Mouse (Mus musculus) CH12.LX (cell line): ENCODE measurements around the gene Gucy2d. TPM values are rescaled to one million over a fixed set of nuclear protein-coding genes. Genes with fewer than 3 reads are reported as not detected.

Source experiments
- DNase-seq: peaks from one replicate; pipeline ENCODE4 v3.0.0-alpha.2; 2013; ENCODE audit errors: extremely low read depth
- H3K27ac ChIP-seq: 2 replicates; pipeline ENCODE4 v1.5.1; 2012; ENCODE audit warnings: low read depth, mild to moderate bottlenecking, control low read depth, moderate library complexity; ENCODE audit not compliant: insufficient read depth
- H3K27me3 ChIP-seq: replicated peaks from 2 replicates; pipeline ENCODE3; 2012; ENCODE audit warnings: inconsistent platforms
- H3K36me3 ChIP-seq, 2 experiments: replicated peaks in 1 of 2; 2 replicates each; pipeline versions ENCODE3 to v1.6.1; 2012; ENCODE audit warnings: inconsistent platforms in 1 of 2, low read length in 1 of 2, mild to moderate bottlenecking in 1 of 2, mixed read lengths in 1 of 2, moderate library complexity in 1 of 2; ENCODE audit not compliant: control insufficient read depth in 1 of 2, insufficient read depth in 1 of 2
- H3K4me1 ChIP-seq, 2 experiments: 2 replicates each; pipeline ENCODE4 v1.6.1; 2012; ENCODE audit warnings: inconsistent platforms in 1 of 2, moderate library complexity in 1 of 2; ENCODE audit not compliant: insufficient read depth in 2 of 2, control insufficient read depth in 1 of 2
- H3K4me2 ChIP-seq: 2 replicates; pipeline ENCODE4 v1.6.1; 2012; ENCODE audit warnings: low read depth, mild to moderate bottlenecking, control low read depth; ENCODE audit not compliant: poor library complexity, insufficient read depth, severe bottlenecking
- H3K4me3 ChIP-seq, 3 experiments: fragments of 150-350 bp in 1 of 3; sonication (generic) in 1 of 3; replicated peaks in 1 of 3; 2 replicates each; pipeline versions ENCODE3 to v1.5.1; 2011 to 2012; ENCODE audit warnings: low read depth in 2 of 3, low read length in 2 of 3, mild to moderate bottlenecking in 2 of 3, moderate library complexity in 2 of 3, control low read depth in 1 of 3, improper control_type of control experiment in 1 of 3, inconsistent platforms in 1 of 3, mixed read lengths in 1 of 3; ENCODE audit not compliant: poor library complexity in 1 of 3
- H3K79me2 ChIP-seq: replicated peaks from 2 replicates; pipeline ENCODE4 v1.6.1; 2012; ENCODE audit warnings: mild to moderate bottlenecking, moderate library complexity; ENCODE audit not compliant: control insufficient read depth, poor library complexity, insufficient read depth, severe bottlenecking; ENCODE audit errors: extremely low read depth
- H3K9ac ChIP-seq: 2 replicates; pipeline ENCODE4 v1.6.1; 2012; ENCODE audit warnings: low read depth, mild to moderate bottlenecking, control low read depth, moderate library complexity; ENCODE audit not compliant: insufficient read depth
- H3K9me3 ChIP-seq: replicated peaks from 2 replicates; pipeline ENCODE3; 2012; ENCODE audit warnings: low read length, inconsistent platforms, mixed read lengths
- BHLHE40 ChIP-seq: IDR thresholded peaks from 2 replicates; pipeline ENCODE4 v1.6.1; 2011; ENCODE audit warnings: mild to moderate bottlenecking, low read depth, low read length, improper control_type of control experiment
- CHD1 ChIP-seq: IDR thresholded peaks from 2 replicates; pipeline ENCODE4 v1.6.1; 2012; ENCODE audit warnings: low read depth, low read length, improper control_type of control experiment, inconsistent platforms
- CHD2 ChIP-seq: IDR thresholded peaks from 2 replicates; pipeline ENCODE4 v1.6.1; 2011; ENCODE audit warnings: low read length, improper control_type of control experiment
- CTCF ChIP-seq, 2 experiments: IDR thresholded peaks in 1 of 2; conservative IDR thresholded peaks in 1 of 2; 2 replicates each; pipeline ENCODE4 v1.5.1; 2011 to 2012; ENCODE audit warnings: low read depth in 2 of 2, low read length in 2 of 2, improper control_type of control experiment in 1 of 2, inconsistent platforms in 1 of 2, mild to moderate bottlenecking in 1 of 2, moderate library complexity in 1 of 2
- ELF1 ChIP-seq: IDR thresholded peaks from 2 replicates; pipeline ENCODE4 v1.6.1; 2014; ENCODE audit warnings: low read depth, mild to moderate bottlenecking, inconsistent platforms, low read length, improper control_type of control experiment
- EP300 ChIP-seq: IDR thresholded peaks from 2 replicates; pipeline ENCODE4 v1.6.1; 2011; ENCODE audit warnings: low read length, improper control_type of control experiment
- GABPA ChIP-seq: IDR thresholded peaks from 2 replicates; pipeline ENCODE4 v1.6.1; 2012; ENCODE audit warnings: low read depth, low read length, improper control_type of control experiment, inconsistent platforms; ENCODE audit not compliant: insufficient replicate concordance
- HCFC1 ChIP-seq: IDR thresholded peaks from 2 replicates; pipeline ENCODE4 v1.6.1; 2012; ENCODE audit warnings: low read depth, mild to moderate bottlenecking, inconsistent platforms, low read length, improper control_type of control experiment
- IRF4 ChIP-seq: IDR thresholded peaks from 2 replicates; pipeline ENCODE4 v1.6.1; 2014; ENCODE audit warnings: low read depth, mild to moderate bottlenecking, inconsistent platforms, low read length, improper control_type of control experiment
- JUN ChIP-seq: IDR thresholded peaks from 2 replicates; pipeline ENCODE4 v1.6.1; 2011; ENCODE audit warnings: low read depth, mild to moderate bottlenecking, low read length, improper control_type of control experiment, moderate library complexity; ENCODE audit not compliant: insufficient read depth
- JUND ChIP-seq: conservative IDR thresholded peaks from 2 replicates; pipeline ENCODE4 v1.6.1; 2011; ENCODE audit warnings: low read depth, low read length, improper control_type of control experiment
- KAT2A ChIP-seq: IDR thresholded peaks from 2 replicates; pipeline ENCODE4 v1.6.1; 2012; ENCODE audit warnings: low read length, improper control_type of control experiment, inconsistent platforms; ENCODE audit not compliant: insufficient replicate concordance
- MAFK ChIP-seq: IDR thresholded peaks from 2 replicates; pipeline ENCODE4 v1.6.1; 2011; ENCODE audit warnings: low read length, improper control_type of control experiment; ENCODE audit not compliant: insufficient replicate concordance
- MAX ChIP-seq: IDR thresholded peaks from 2 replicates; pipeline ENCODE4 v1.6.1; 2011; ENCODE audit warnings: low read length, improper control_type of control experiment
- MAZ ChIP-seq: IDR thresholded peaks from 2 replicates; pipeline ENCODE4 v1.6.1; 2012; ENCODE audit warnings: low read depth, mild to moderate bottlenecking, inconsistent platforms, low read length, improper control_type of control experiment, moderate library complexity
- MXI1 ChIP-seq: IDR thresholded peaks from 2 replicates; pipeline ENCODE4 v1.6.1; 2011; ENCODE audit warnings: mild to moderate bottlenecking, low read depth, low read length, improper control_type of control experiment
- MYC ChIP-seq: IDR thresholded peaks from 2 replicates; pipeline ENCODE4 v1.6.1; 2011; ENCODE audit warnings: low read depth, mild to moderate bottlenecking, improper control_type of control experiment, low read length
- NELFE ChIP-seq: IDR thresholded peaks from 2 replicates; pipeline ENCODE4 v1.6.1; 2011; ENCODE audit warnings: low read depth, low read length, improper control_type of control experiment
- PAX5 ChIP-seq: IDR thresholded peaks from 2 replicates; pipeline ENCODE4 v1.6.1; 2012; ENCODE audit warnings: low read length, inconsistent platforms, mixed read lengths
- POLR2A ChIP-seq: IDR thresholded peaks from 2 replicates; pipeline ENCODE4 v1.6.1; 2011; ENCODE audit warnings: low read depth, mild to moderate bottlenecking, improper control_type of control experiment, low read length
- RAD21 ChIP-seq: IDR thresholded peaks from 2 replicates; pipeline ENCODE4 v1.6.1; 2011; ENCODE audit warnings: low read depth, mild to moderate bottlenecking, low read length, improper control_type of control experiment, moderate library complexity
- RCOR1 ChIP-seq: conservative IDR thresholded peaks from 2 replicates; pipeline ENCODE4 v1.6.1; 2012; ENCODE audit warnings: low read depth, mild to moderate bottlenecking, inconsistent platforms, low read length, improper control_type of control experiment
- UBTF ChIP-seq: IDR thresholded peaks from 2 replicates; pipeline ENCODE4 v1.6.1; 2012; ENCODE audit warnings: low read depth, mild to moderate bottlenecking, inconsistent platforms, low read length, improper control_type of control experiment, moderate library complexity
- USF1 ChIP-seq: IDR thresholded peaks from 2 replicates; pipeline ENCODE4 v1.6.1; 2014; ENCODE audit warnings: low read depth, mild to moderate bottlenecking, inconsistent platforms, low read length, improper control_type of control experiment
- USF2 ChIP-seq: conservative IDR thresholded peaks from 2 replicates; pipeline ENCODE4 v1.6.1; 2011; ENCODE audit warnings: low read depth, low read length, improper control_type of control experiment
- ZC3H11A ChIP-seq: IDR thresholded peaks from 2 replicates; pipeline ENCODE4 v1.6.1; 2012; ENCODE audit warnings: low read depth, mild to moderate bottlenecking, inconsistent platforms, low read length, improper control_type of control experiment
- ZMIZ1 ChIP-seq: IDR thresholded peaks from 2 replicates; pipeline ENCODE4 v1.6.1; 2012; ENCODE audit warnings: low read depth, mild to moderate bottlenecking, inconsistent platforms, low read length, improper control_type of control experiment
- dilution Hi-C: fragments of 300-500 bp; cut with MboI; formaldehyde crosslinking; loops from 2 replicates; pipeline ENCODE4 v1.14.3; 2020; ENCODE audit warnings: low sequenced_read_pairs; ENCODE audit not compliant: extremely low pct_unique_long_range_greater_than_20kb, extremely low pct_ligation_motif_present
- in situ Hi-C: fragments of 300-500 bp; cut with MboI; formaldehyde crosslinking; loops from 3 replicates; pipeline ENCODE4 v1.14.3; 2019; ENCODE audit warnings: low sequenced_read_pairs, low pct_ligation_motif_present, low pct_unique_long_range_greater_than_20kb, mixed read lengths
- polyA plus RNA-seq: library from polyadenylated mRNA; unstranded; fragments of >175 nt; gene quantifications from 2 replicates; pipeline ENCODE4 v1.2.1, GENCODE M21; 2012; ENCODE audit warnings: low read depth; ENCODE audit not compliant: insufficient read length
- total RNA-seq, 2 experiments: library from RNA; depleted of rRNA; stranded (reverse); fragments of 300-350 nt in 1 of 2; fragments of >200 nt in 1 of 2; gene quantifications; 2 replicates each; pipeline ENCODE4 v1.2.3; 2012 to 2014

The Gucy2d gene
- not detected in 2 replicates for total RNA-seq (2012; rRNA removed)
- total RNA-seq (2014; rRNA removed): not detected in 2 replicates
- not detected in 2 replicates for polyA plus RNA-seq

GRCm38 (mm10) chr7:98439956-98440466 lies at the start of gene Gucy2d:
Gene Gucy2d, plus strand, starts transcription at chr7:98440416.
- DNase-seq: no peak
- Histone ChIP-seq H3K9me3 (no peaks in the 10 kb centered on the region), H3K4me3 (no peak within 1 kb of the TSS), H3K79me2 (no peaks in the 10 kb centered on the region), H3K27ac (no peak within 1 kb of the TSS), H3K4me2 (no peak within 1 kb of the TSS), H3K9ac (no peak within 1 kb of the TSS), H3K4me1 (no peaks in the 10 kb centered on the region), H3K27me3 (peaks cover 9% of the 10 kb centered on the region), H3K36me3 (no peaks in the 10 kb centered on the region)
- dilution Hi-C loops: no loop called here
- TF ChIP-seq IRF4 (no peak), GABPA (no peak), BHLHE40 (no peak), ZMIZ1 (no peak), KAT2A (no peak), RCOR1 (no peak), MAFK (no peak), JUND (no peak), MXI1 (no peak), PAX5 (no peak), CHD2 (no peak), ELF1 (no peak), MAZ (no peak), NELFE (no peak), USF1 (no peak), UBTF (no peak), MAX (no peak), CHD1 (no peak), CTCF (conservative IDR thresholded peaks at IDR 0.05 in 1 of 2, IDR thresholded peaks at IDR 0.05 in 1 of 2; ENCODE audit: low read depth in 2 of 2, low read length in 2 of 2) (no peak), MYC (no peak)
- in situ Hi-C loops: loop anchor here (25.0 kb wide), 1 partner anchor 278 kb away; no protein-coding TSS in a partner anchor

- H3K9ac ChIP-seq: no peak overlapping the region
- no peak overlapping the region for H3K4me3 ChIP-seq
- in situ Hi-C loops (no loop called here), dilution Hi-C loops (no loop called here)
- no peak for TF ChIP-seq MYC
- TF ChIP-seq RAD21: no peak
- TF ChIP-seq CHD2: no peak
- no peak for TF ChIP-seq JUN
- no peak for TF ChIP-seq JUND
- TF ChIP-seq POLR2A: no peak
- no peak for TF ChIP-seq PAX5
- TF ChIP-seq EP300: no peak
- no peak for TF ChIP-seq IRF4
- no peak for TF ChIP-seq NELFE
- no peak for TF ChIP-seq USF2
- no peak for TF ChIP-seq HCFC1
- no peak for TF ChIP-seq ELF1
- no peak for TF ChIP-seq ZC3H11A
- no peak for TF ChIP-seq MAZ
- H3K36me3 ChIP-seq: no peaks in the 10 kb centered on the region
- H3K79me2 ChIP-seq: no peaks in the 10 kb centered on the region
- H3K9me3 ChIP-seq: peaks cover 7% of the 10 kb centered on the region
- no peaks in the 10 kb centered on the region for H3K27me3 ChIP-seq
- no peak overlapping the region for H3K27ac ChIP-seq
- H3K4me2 ChIP-seq: no peak overlapping the region
- DNase-seq: no peak
- peaks cover 0 to 14% of the 10 kb centered on the region in 2 experiments; a peak in 2 of 4 replicates for H3K4me1 ChIP-seq
These were observed 49.7 kb upstream of the Gucy2d start for GRCm38 (mm10) chr7:98390486-98390885.
